Mouse (Mus musculus) embryonic fibroblast, embryonic 13.5 days (primary cell): ENCODE measurements at regions not wholly inside any gene's neighbourhood (a gene's known extent, or its start where the extent isn't known, plus 50 kb on each side); places are given as distances from the start of the nearest gene placed in this dataset.

ENCODE experiments used
- H3K27ac ChIP-seq: 2 replicates; pipeline ENCODE4 v1.5.1; 2012; ENCODE audit warnings: low read length, control low read depth, inconsistent platforms; ENCODE audit not compliant: insufficient read depth
- H3K4me1 ChIP-seq: 2 replicates; pipeline ENCODE4 v1.6.1; 2011; ENCODE audit warnings: low read length; ENCODE audit not compliant: control insufficient read depth, insufficient read depth
- H3K4me3 ChIP-seq: 2 replicates; pipeline ENCODE4 v1.5.1; 2011; ENCODE audit warnings: mild to moderate bottlenecking, control low read depth, low read length; ENCODE audit not compliant: insufficient read depth
- CTCF ChIP-seq: IDR thresholded peaks from 2 replicates; pipeline ENCODE4 v1.5.1; 2011; ENCODE audit warnings: mild to moderate bottlenecking, control low read depth, low read length, moderate library complexity, borderline replicate concordance; ENCODE audit not compliant: insufficient read depth
- POLR2A ChIP-seq: IDR thresholded peaks from 2 replicates; pipeline ENCODE4 v1.6.1; 2011; ENCODE audit warnings: low read depth, mild to moderate bottlenecking, control low read depth, low read length, moderate library complexity

GRCm38 (mm10) chr13:46129236-46129855 is 144.2 kb upstream of the Stmnd1 start:
- Histone ChIP-seq H3K4me1 (no peaks in the 10 kb centered on the region), H3K27ac (no peak overlapping the region), H3K4me3 (no peak overlapping the region)
- TF ChIP-seq POLR2A (no peak), CTCF (no peak)

DNA sequence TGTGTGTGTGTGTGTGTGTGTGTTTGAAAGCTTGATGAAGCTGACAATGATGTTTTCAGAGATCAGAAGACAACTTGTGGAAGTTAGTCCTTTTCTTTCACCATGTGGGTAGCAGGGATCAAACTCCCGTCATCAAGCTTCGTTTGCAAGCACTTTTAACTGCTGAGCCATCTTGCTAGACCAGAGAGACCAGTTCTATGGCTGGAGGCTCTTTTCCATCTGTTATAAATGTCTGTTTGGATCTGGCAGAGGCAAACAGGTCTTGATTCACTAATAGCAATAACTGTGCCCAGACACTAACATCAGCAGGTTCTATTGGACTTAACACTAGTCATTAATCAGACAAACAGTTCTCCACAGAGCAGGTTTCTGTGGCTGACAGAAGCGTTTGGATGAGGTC is 150.1 kb upstream of the Stmnd1 start:
- Histone ChIP-seq H3K27ac (no peak overlapping the region), H3K4me1 (no peaks in the 10 kb centered on the region), H3K4me3 (no peak overlapping the region)
- no peak for TF ChIP-seq POLR2A

GRCm38 (mm10) chr13:46116576-46116975 is 151.8 kb upstream of the Atxn1 start:
- H3K4me3 ChIP-seq: no peak overlapping the region
- H3K4me1 ChIP-seq: no peaks in the 10 kb centered on the region
- TF ChIP-seq CTCF: no peak
- TF ChIP-seq POLR2A: no peak
- H3K27ac ChIP-seq: no peak overlapping the region

- no peak overlapping the region for H3K27ac ChIP-seq
- TF ChIP-seq POLR2A (no peak), CTCF (no peak)
- no peak overlapping the region for H3K4me3 ChIP-seq
- H3K4me1 ChIP-seq: no peaks in the 10 kb centered on the region
Measured at GRCm38 (mm10) chr13:46104971-46105370, 140.2 kb upstream of the Atxn1 start.

- Histone ChIP-seq H3K4me1 (peaks cover 7% of the 10 kb centered on the region), H3K4me3 (no peak overlapping the region), H3K27ac (peak overlapping the region; percentile 35)
- TF ChIP-seq POLR2A (no peak), CTCF (no peak)
Measured at GRCm38 (mm10) chr13:46098621-46099020, 133.8 kb upstream of the Atxn1 start.

GRCm38 (mm10) chr13:46098131-46098530 is 133.3 kb upstream of the Atxn1 start:
- no peak overlapping the region for H3K4me3 ChIP-seq
- peaks cover 7% of the 10 kb centered on the region for H3K4me1 ChIP-seq
- TF ChIP-seq POLR2A (no peak), CTCF (no peak)
- 0 out of 2 replicates have a peak overlapping the region, but pooled peaks have one; percentile 39 for H3K27ac ChIP-seq

DNA sequence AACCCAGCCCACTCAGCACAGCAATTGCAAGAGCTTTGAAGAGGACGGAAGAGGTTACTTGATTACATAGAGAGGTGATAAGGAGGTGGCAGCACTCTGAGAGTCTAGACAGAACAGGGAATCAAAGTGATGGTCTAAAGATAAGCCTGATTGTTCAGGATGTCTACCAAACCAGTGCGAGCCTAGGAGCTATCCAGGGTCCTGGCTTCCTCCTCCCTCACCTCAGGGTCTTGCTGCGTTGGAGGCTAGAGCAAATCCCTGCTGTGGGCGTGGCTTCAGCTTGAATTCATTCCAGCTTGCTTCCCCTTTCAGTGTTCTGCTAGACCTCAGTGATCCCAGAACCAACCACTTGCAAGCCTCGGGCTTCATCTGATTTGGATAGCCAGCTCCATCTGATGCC is 132.2 kb upstream of the Atxn1 start:
- Histone ChIP-seq H3K27ac (no peak overlapping the region), H3K4me1 (peaks cover 7% of the 10 kb centered on the region), H3K4me3 (no peak overlapping the region)
- TF ChIP-seq CTCF (no peak), POLR2A (no peak)

DNA sequence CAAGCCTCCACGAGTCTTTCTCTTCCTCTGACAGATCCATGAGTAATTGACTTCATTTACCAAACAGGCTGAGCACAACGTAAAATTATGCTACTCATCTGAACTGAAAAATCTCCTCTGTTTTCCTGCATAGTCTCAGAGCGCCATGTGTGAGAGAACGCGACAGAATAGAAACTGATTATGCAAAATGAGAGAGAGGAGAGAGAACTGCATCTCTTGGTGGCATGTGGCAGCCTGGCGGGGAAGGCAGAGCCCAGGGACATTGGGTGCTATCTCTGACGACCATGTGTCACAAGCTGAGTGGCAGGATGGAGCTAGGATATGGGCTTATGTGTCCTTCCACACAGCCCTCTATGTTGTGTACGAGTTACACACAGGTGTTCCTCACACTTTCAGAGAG is 131.6 kb upstream of the Atxn1 start:
- no peak overlapping the region for H3K4me3 ChIP-seq
- no peak overlapping the region for H3K27ac ChIP-seq
- peaks cover 7% of the 10 kb centered on the region for H3K4me1 ChIP-seq
- TF ChIP-seq CTCF (no peak), POLR2A (no peak)

- no peaks in the 10 kb centered on the region for H3K4me1 ChIP-seq
- TF ChIP-seq POLR2A (no peak), CTCF (no peak)
- H3K4me3 ChIP-seq: no peak overlapping the region
- no peak overlapping the region for H3K27ac ChIP-seq
Measured at GRCm38 (mm10) chr13:46092787-46093186, 128.0 kb upstream of the Atxn1 start.

GRCm38 (mm10) chr13:46091109-46091508 is 126.3 kb upstream of the Atxn1 start:
- TF ChIP-seq POLR2A (no peak), CTCF (no peak)
- no peak overlapping the region for H3K4me3 ChIP-seq
- no peak overlapping the region for H3K27ac ChIP-seq
- no peaks in the 10 kb centered on the region for H3K4me1 ChIP-seq

DNA sequence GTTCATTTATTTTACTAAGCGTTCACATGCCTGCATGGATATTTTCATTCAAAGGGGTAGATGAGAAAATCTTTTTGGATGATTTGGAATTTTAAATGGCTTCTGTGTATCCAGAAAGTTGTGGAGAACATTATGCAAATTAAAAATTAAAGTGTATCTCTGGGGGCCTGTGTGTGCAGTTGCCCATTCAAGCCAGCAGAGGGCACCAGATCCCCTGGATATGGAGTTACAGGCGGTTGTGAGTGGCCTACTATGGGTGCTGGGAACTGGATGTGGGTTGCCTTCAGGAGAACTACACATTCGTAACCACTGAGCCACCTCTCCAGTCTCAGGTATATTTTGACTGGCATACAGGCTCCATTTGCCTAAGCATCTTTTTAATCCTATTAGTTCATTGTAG is 123.4 kb upstream of the Atxn1 start:
- Histone ChIP-seq H3K4me1 (no peaks in the 10 kb centered on the region), H3K4me3 (no peak overlapping the region), H3K27ac (no peak overlapping the region)
- TF ChIP-seq CTCF (no peak), POLR2A (no peak)
